Mouse (Mus musculus) activated CD4-positive, CD25-positive, alpha-beta regulatory T cell, adult 9 weeks (primary cell): ENCODE data around the gene Wnt9a. TPM values are rescaled to one million over a fixed set of nuclear protein-coding genes. Genes with fewer than 3 reads are reported as not detected.

Experiments used
- polyA plus RNA-seq: library from polyadenylated mRNA; unstranded; fragments of 100-300 nt; shearing (Covaris generic); gene quantifications from one replicate; pipeline ENCODE4 v1.2.1, GENCODE M21; 2017

Wnt9a gene
- not detected for polyA plus RNA-seq

GRCm38 (mm10) chr11:59306461-59307421 is at the start of gene Wnt9a:
Wnt9a (plus strand) TSS chr11:59306928.

DNA sequence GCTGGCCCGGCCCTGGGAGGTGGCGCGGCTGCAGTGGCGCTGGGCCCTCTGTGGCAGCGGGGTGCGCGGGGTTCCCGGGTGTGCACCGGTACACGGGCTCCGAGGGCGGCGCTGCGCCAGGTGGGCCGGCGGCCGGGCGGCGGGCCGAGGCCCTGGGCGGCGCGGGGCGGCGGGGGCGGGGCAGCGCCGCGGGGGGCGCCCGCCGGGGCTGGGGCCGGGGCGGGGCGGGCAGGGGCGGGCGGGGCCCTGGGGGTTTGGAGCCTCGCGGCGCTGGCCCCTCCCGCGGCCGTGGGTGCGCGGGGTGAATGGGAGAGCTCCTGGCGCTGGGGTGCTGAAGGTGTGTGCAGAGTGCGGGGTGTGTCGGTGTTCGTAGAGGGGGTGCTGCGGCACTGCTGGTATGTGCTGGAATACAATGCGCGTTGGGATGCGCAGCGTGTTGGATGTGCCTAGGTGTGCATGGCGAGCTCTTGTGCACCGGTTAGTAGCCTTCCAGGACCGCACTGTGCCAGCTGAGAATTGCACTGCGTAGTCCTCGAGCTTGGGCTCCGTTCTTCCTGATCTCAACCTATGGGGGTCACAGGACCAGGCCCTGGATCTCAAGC is 15.9 kb upstream of the Wnt9a start, which contains the start of gene Wnt3a:
Gene Wnt3a, minus strand, starts transcription at position 51 of the 602 bp plus-strand sequence.

DNA sequence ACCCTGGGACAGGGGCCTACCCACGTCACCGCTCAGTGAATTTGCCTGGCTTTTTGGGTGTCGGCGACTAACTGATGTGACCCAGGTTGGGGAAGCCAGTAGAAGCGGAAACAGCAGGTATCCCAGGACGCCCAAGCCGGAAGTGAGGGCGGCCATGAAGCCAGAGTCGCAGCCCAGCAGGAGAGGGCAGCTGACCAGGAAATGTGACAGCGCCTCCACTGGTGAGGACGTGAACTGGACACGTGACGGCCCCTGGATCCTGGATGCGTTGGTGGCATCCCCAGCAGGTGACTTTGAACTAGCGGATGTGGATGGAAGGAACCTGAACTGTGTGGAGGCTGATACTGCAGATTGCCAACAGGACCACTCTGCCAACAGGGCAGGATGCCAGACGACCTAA is 68.7 kb downstream of the Wnt9a start, which contains the start of gene Prss38:
Gene Prss38, minus strand, starts transcription at position 183 of the 400 bp plus-strand sequence.

Other genes with a start within 250 kb of the Wnt9a start
- not detected for gene Obscn, start 170.5 kb upstream of the Wnt9a start, polyA plus RNA-seq
- gene Iba57, start 143.2 kb upstream of the Wnt9a start, polyA plus RNA-seq = 2.3 TPM
- not detected for gene Gjc2, start 123.7 kb upstream of the Wnt9a start, polyA plus RNA-seq
- gene Guk1, start 114.7 kb upstream of the Wnt9a start, polyA plus RNA-seq = 79.9 TPM
- 51.4 TPM for gene Mrpl55, start 104.4 kb upstream of the Wnt9a start, polyA plus RNA-seq
- 28.9 TPM for gene 2310033P09Rik, start 98.6 kb upstream of the Wnt9a start, polyA plus RNA-seq
- gene Arf1, start 78.7 kb upstream of the Wnt9a start, polyA plus RNA-seq = 499 TPM
- not detected for gene Wnt3a, start 16.2 kb upstream of the Wnt9a start, polyA plus RNA-seq
- gene Prss38, start 68.7 kb downstream of the Wnt9a start, polyA plus RNA-seq = not detected
- 14.5 TPM for gene Jmjd4, start 143.1 kb downstream of the Wnt9a start, polyA plus RNA-seq
- gene Snap47, start 144.3 kb downstream of the Wnt9a start, polyA plus RNA-seq = 64.8 TPM
- 2.9 TPM for gene Zfp867, start 165.5 kb downstream of the Wnt9a start, polyA plus RNA-seq
- 28.0 TPM for gene Zkscan17, start 219.8 kb downstream of the Wnt9a start, polyA plus RNA-seq
- gene Nlrp3, start 234.6 kb downstream of the Wnt9a start, polyA plus RNA-seq = not detected